Mouse (Mus musculus) embryonic fibroblast, embryonic 13.5 days (primary cell): ENCODE results near the gene Naaladl1.

Experiments
- CTCF ChIP-seq: IDR thresholded peaks from 2 replicates; pipeline ENCODE4 v1.5.1; 2011; ENCODE audit warnings: mild to moderate bottlenecking, control low read depth, low read length, moderate library complexity, borderline replicate concordance; ENCODE audit not compliant: insufficient read depth
- POLR2A ChIP-seq: IDR thresholded peaks from 2 replicates; pipeline ENCODE4 v1.6.1; 2011; ENCODE audit warnings: low read depth, mild to moderate bottlenecking, control low read depth, low read length, moderate library complexity

DNA sequence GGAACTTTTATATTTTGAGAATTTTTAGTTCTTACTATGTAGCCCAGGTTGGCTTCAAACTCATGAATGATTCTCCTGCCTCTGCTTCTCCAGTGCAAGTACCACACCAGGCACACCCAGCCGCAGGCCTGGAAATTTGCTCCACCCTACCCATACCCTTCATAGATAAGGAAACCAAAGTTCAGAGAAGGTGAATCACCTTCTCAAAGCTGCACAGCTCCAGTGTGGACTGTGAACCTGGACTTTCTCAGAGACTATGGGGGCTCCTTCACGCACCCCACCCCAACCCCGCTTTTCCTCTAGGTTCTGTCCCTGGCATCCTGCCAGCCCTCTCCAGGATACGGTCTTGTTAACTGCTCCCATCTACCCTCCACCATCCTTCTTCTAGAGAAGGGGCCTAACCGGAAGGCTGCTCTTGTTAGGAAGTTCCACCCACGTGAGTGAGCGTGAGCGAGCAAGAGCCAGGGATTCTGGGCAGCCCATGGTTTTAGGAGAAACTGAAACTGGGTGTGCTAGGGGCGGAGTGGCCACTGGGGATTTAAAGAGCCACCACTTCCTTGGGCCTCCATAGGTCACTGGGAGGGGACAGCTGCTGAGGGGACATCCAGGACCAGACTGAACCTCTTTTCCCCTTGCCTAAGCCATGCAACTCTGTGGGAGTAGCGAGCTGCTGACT, 58.4 kb downstream of the Naaladl1 start:
- TF ChIP-seq POLR2A: no peak
- no peak for TF ChIP-seq CTCF
